Mouse (Mus musculus): ENCODE measurements around the gene Gm28434.

GRCm38 (mm10) chr5:87969201-87969600, at the start of gene Gm28434, which contains the start of gene 2310003L06Rik:
- TF ChIP-seq POLR2A (IDR thresholded peaks at IDR 0.05; ENCODE audit: insufficient read length, low read depth) (no peak), MAX (IDR thresholded peaks at IDR 0.05; ENCODE audit: low read depth) (no peak)
